8 mouse cellular contexts compared by ENCODE assay signal in the genomic region with DNA sequence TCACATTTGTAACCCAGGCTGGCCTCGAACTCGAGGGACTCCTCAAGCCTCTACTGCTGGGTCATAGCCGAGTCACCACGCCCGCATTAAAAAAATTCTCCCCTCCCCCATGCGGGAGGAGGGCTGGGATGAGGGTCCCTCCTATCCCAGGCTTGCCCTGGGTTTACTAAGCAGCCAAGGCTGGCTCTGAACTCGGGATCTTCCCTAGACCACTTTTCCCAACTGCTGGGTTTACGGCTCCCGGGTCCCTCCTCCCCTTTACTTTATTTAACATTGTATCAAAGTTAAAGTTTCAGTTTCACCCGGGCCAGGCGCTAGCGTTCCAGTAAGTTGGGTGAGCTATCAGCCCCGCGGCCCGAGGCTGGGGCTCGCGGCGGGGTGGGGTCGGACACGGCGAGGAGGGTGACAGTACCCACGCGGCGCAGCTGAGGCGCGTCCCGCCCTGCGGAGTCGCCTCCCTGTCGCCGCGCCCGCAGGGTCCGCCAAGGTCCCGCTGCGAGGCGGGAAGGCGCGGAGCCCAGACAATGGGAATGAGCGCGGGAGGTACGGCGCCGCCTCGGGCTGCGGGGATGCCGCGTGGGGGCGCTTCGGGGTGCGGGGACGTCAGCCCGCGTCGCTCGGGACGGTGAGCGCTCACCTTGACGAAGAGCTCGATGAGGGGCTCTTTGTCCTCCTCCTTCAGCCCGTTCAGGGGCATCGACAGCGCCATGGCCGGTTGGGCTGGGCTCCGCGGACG. TPM values are rescaled to one million over a fixed set of nuclear protein-coding genes. Genes with fewer than 3 reads are reported as not detected.
A peak's percentile ranks its signal among the peaks of the same experiment; 100 is the strongest.
DNase-seq lines count a peak whose midpoint lies in the region; ATAC-seq lines count a peak whose summit lies in the region.

No protein-coding gene starts in this region.

- peak overlapping the region; percentile 77 for H3K4me2 ChIP-seq in forebrain, embryonic 13.5 days

- ATAC-seq in frontal cortex, adult (ENCODE audit: low TSS enrichment), result peak; percentile 45
- peak; percentile 3; the same call in 1 of the 2 replicates for ATAC-seq in forebrain, embryonic 13.5 days

- peaks cover 32% of the 10 kb centered on the region for H3K4me1 ChIP-seq in brown adipose tissue, adult 24 weeks (ENCODE audit: control insufficient read depth, insufficient read depth, insufficient read length, low read length)
- H3K4me1 ChIP-seq in forebrain, embryonic 13.5 days, result peaks cover 50% of the 10 kb centered on the region
- peaks cover 45% of the 10 kb centered on the region for H3K4me1 ChIP-seq in limb, embryonic 10.5 days

- H3K9me3 ChIP-seq in forebrain, embryonic 13.5 days (replicated peaks), result no peaks in the 10 kb centered on the region
- no peaks in the 10 kb centered on the region for H3K9me3 ChIP-seq in limb, embryonic 10.5 days (replicated peaks)

- under 1% methylated on average over 62 of the region's 67 CpGs for WGBS in forebrain, embryonic 13.5 days
- under 1% methylated on average over 67 of the region's 67 CpGs for WGBS in limb, embryonic 10.5 days

- H3K27ac ChIP-seq in brown adipose tissue, adult 24 weeks (replicated peaks; ENCODE audit: low read depth, low read length), result peak overlapping the region; percentile 95
- H3K27ac ChIP-seq in forebrain, embryonic 13.5 days, result peak overlapping the region; percentile 96
- peak overlapping the region; percentile 98 for H3K27ac ChIP-seq in limb, embryonic 10.5 days

- peaks cover 10% of the 10 kb centered on the region for H3K27me3 ChIP-seq in forebrain, embryonic 13.5 days
- H3K27me3 ChIP-seq in limb, embryonic 10.5 days (ENCODE audit: low read depth, poor library complexity, severe bottlenecking), result peaks cover 20% of the 10 kb centered on the region; the same call in 1 of the 2 replicates
- no peaks in the 10 kb centered on the region for H3K27me3 ChIP-seq in splenic B cell, adult 2 months (ENCODE audit: control insufficient read depth, insufficient read depth, low read length, poor library complexity, severe bottlenecking)

- H3K9ac ChIP-seq in forebrain, embryonic 13.5 days, result peak overlapping the region; percentile 95

- intact Hi-C loops in heart, postnatal 36 days (cut with DNase I), result loop anchor here (1.0 to 2.0 kb wide), 2 partner anchors 18 to 41 kb away; no protein-coding TSS in a partner anchor

- H3K4me3 ChIP-seq in brown adipose tissue, adult 24 weeks (ENCODE audit: insufficient read depth, low read depth, low read length), result peak overlapping the region; percentile 97
- H3K4me3 ChIP-seq in forebrain, embryonic 13.5 days, result peak overlapping the region; percentile 85
- peak overlapping the region; percentile 92 for H3K4me3 ChIP-seq in limb, embryonic 10.5 days

- no peak for DNase-seq in frontal cortex, postnatal 14 days (ENCODE audit: low spot score in 2 of 2)
- peak; percentile 74 to 79 for DNase-seq in heart, postnatal 36 days
- DNase-seq in limb, embryonic 10.5 days (ENCODE audit: low spot score), result peak; percentile 74
- peak; percentile 84 for DNase-seq in mesoderm, embryonic 11.5 days (ENCODE audit: low read depth, low spot score)
- DNase-seq in splenic B cell, adult 2 months (ENCODE audit: low read depth, low spot score), result peak; percentile 57

- H3K36me3 ChIP-seq in forebrain, embryonic 13.5 days (ENCODE audit: poor library complexity, severe bottlenecking), result no peaks in the 10 kb centered on the region
- peaks cover 32% of the 10 kb centered on the region for H3K36me3 ChIP-seq in limb, embryonic 10.5 days
- no peaks in the 10 kb centered on the region for H3K36me3 ChIP-seq in splenic B cell, adult 2 months (ENCODE audit: control insufficient read depth, insufficient read depth, low read length, poor library complexity, severe bottlenecking)

RNA-seq across cellular contexts. Expression of gene Clic4, which starts 0.6 kb away (rescaled TPM):
- 112 and 125 TPM in 2 replicates for polyA plus RNA-seq in brown adipose tissue, adult 24 weeks (2012; ENCODE audit: insufficient read depth, insufficient read length, missing spikeins)
- polyA plus RNA-seq in forebrain, embryonic 13.5 days (2015; fragmentation: Nextera tagmentation; extraction: Ambion mirVana), result 146 and 153 TPM in 2 replicates
- 100 to 1,000 TPM; 241 to 254 TPM for total RNA-seq in heart, postnatal 36 days (2021)
- polyA plus RNA-seq in limb, embryonic 10.5 days (2016; fragmentation: Nextera tagmentation; extraction: Ambion mirVana), result 208 and 220 TPM in 2 replicates

Comparison
In these comparisons a context has a peak if more than half of its experiments do, and no peak if none do; other contexts are left out.
1. DNase-seq: peak in heart, postnatal 36 days (2 of 2), limb, embryonic 10.5 days (single experiment), mesoderm, embryonic 11.5 days (single experiment) and splenic B cell, adult 2 months (single experiment); none in frontal cortex, postnatal 14 days (0 of 2).
2. Peak in every context shown above with its lines, with median percentiles within 50 percentile points of each other: H3K27ac ChIP-seq and H3K4me3 ChIP-seq.